Mouse (Mus musculus): ENCODE results near the gene Exosc5. TPM values are rescaled to one million over a fixed set of nuclear protein-coding genes. Genes with fewer than 3 reads are reported as not detected.

Gene Exosc5
- 51.4 and 55.4 TPM in 2 replicates for polyA plus RNA-seq (2012; rRNA removed)

GRCm38 (mm10) chr7:25658657-25659472, at the start of gene Exosc5, which contains the start of gene Bckdha:
Gene Exosc5 (plus strand): TSS chr7:25659164.
Gene Bckdha (minus strand): TSS chr7:25658981.
- peak; percentile 98 for DNase-seq (ENCODE audit: low read depth, low spot score)
- under 1% methylated on average over 50 of the region's 50 CpGs for WGBS

GRCm38 (mm10) chr7:25610056-25610455, 48.9 kb upstream of the Exosc5 start:
- 35% methylated on average over 6 of the region's 6 CpGs for WGBS
- DNase-seq (ENCODE audit: low read depth, low spot score): no peak

GRCm38 (mm10) chr7:25611501-25611900, 47.5 kb upstream of the Exosc5 start:
- WGBS: 26% methylated on average over 7 of the region's 7 CpGs
- DNase-seq (ENCODE audit: low read depth, low spot score): no peak

GRCm38 (mm10) chr7:25614086-25614485, 44.9 kb upstream of the Exosc5 start:
- 77% methylated on average over 5 of the region's 5 CpGs for WGBS
- DNase-seq (ENCODE audit: low read depth, low spot score): no peak

- WGBS: 77% methylated on average over 21 of the region's 21 CpGs
- DNase-seq (ENCODE audit: low read depth, low spot score): no peak
Observed at GRCm38 (mm10) chr7:25614831-25615705, 43.9 kb upstream of the Exosc5 start.

GRCm38 (mm10) chr7:25615706-25616011, 43.3 kb upstream of the Exosc5 start, which contains the start of gene Erich4:
Gene Erich4 (minus strand): TSS chr7:25615892.
- WGBS: 26% methylated on average over 5 of the region's 5 CpGs
- DNase-seq (ENCODE audit: low read depth, low spot score): no peak

- no peak for DNase-seq (ENCODE audit: low read depth, low spot score)
- 78% methylated on average over 10 of the region's 10 CpGs for WGBS
Observed at GRCm38 (mm10) chr7:25617376-25618160, 41.4 kb upstream of the Exosc5 start.

- whole genome bisulfite sequencing: 1% methylated on average over 53 of the region's 53 CpGs
- DNase-seq (ENCODE audit: low read depth, low spot score): peak; percentile 96
Observed at GRCm38 (mm10) chr7:25618865-25619721, 39.9 kb upstream of the Exosc5 start, which contains the start of gene Dmac2. Gene Dmac2 (plus strand): TSS chr7:25619414.

GRCm38 (mm10) chr7:25619722-25619991, 39.3 kb upstream of the Exosc5 start:
- DNase-seq (ENCODE audit: low read depth, low spot score): no peak
- WGBS: 10% methylated on average over 5 of the region's 5 CpGs

GRCm38 (mm10) chr7:25620101-25620500, 38.9 kb upstream of the Exosc5 start:
- 90% methylated on average over 5 of the region's 5 CpGs for WGBS
- no peak for DNase-seq (ENCODE audit: low read depth, low spot score)

GRCm38 (mm10) chr7:25620751-25621150, 38.2 kb upstream of the Exosc5 start:
- DNase-seq (ENCODE audit: low read depth, low spot score): no peak
- 90% methylated on average over 11 of the region's 11 CpGs for WGBS

- WGBS: 89% methylated on average over 11 of the region's 11 CpGs
- no peak for DNase-seq (ENCODE audit: low read depth, low spot score)
Observed at GRCm38 (mm10) chr7:25623857-25624370, 35.0 kb upstream of the Exosc5 start.

- no peak for DNase-seq (ENCODE audit: low read depth, low spot score)
- 79% methylated on average over 5 of the region's 5 CpGs for WGBS
Observed at GRCm38 (mm10) chr7:25624851-25625250, 34.1 kb upstream of the Exosc5 start.

GRCm38 (mm10) chr7:25625594-25626250, 33.2 kb upstream of the Exosc5 start:
- no peak for DNase-seq (ENCODE audit: low read depth, low spot score)

GRCm38 (mm10) chr7:25626509-25627430, 32.2 kb upstream of the Exosc5 start, which contains the start of gene B3gnt8:
Gene B3gnt8 (plus strand): TSS chr7:25626654.
- no peak for DNase-seq (ENCODE audit: low read depth, low spot score)
- WGBS: 6% methylated on average over 29 of the region's 29 CpGs

More at GRCm38 (mm10) chr7:25625594-25626250, 33.2 kb upstream of the Exosc5 start:
- WGBS: 77% methylated on average over 10 of the region's 10 CpGs

- no peak for DNase-seq (ENCODE audit: low read depth, low spot score)
- WGBS: 15% methylated on average over 38 of the region's 38 CpGs
Observed at GRCm38 (mm10) chr7:25627431-25628322, 31.3 kb upstream of the Exosc5 start.

All from large intestine, adult 2 months (tissue).